Mouse (Mus musculus) lung, adult 18-20 months (tissue): ENCODE results near the gene Stk11.
A peak's percentile ranks its signal among the peaks of the same experiment; 100 is the strongest.

ENCODE experiments used
- DNase-seq, 2 experiments: peaks; one replicate each; pipeline ENCODE4 v3.0.0; 2022; ENCODE audit warnings: mixed read lengths in 2 of 2

Gene Stk11

GRCm38 (mm10) chr10:80115290-80115943 is at the start of gene Stk11:
Gene Stk11, plus strand, starts transcription at chr10:80115803.
- peak; percentile 100 for DNase-seq

DNA sequence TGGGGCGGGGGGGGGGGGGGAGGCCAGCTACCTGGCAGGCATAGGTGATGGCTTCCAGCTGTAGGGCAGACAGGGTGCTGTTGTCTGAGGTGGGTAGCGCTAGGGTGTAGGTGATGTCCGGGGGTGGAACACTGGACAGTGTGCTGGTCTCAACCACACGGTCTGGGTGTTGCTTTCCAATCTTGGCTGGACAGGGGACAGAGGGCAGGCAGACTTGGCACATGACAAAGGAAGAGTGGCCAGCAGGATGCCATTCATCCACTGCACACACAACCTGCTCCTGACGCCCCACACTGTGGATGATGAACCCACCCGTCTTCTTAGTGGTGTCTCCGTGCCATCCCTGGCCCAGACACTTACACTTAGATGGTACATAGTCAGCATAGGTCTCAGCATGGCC is 46.4 kb upstream of the Stk11 start:
- DNase-seq: no peak

GRCm38 (mm10) chr10:80069948-80070450 is 45.6 kb upstream of the Stk11 start:
- no peak for DNase-seq

- DNase-seq: peak; percentile 91 to 93
Measured at GRCm38 (mm10) chr10:80070837-80071515, 44.6 kb upstream of the Stk11 start.

DNA sequence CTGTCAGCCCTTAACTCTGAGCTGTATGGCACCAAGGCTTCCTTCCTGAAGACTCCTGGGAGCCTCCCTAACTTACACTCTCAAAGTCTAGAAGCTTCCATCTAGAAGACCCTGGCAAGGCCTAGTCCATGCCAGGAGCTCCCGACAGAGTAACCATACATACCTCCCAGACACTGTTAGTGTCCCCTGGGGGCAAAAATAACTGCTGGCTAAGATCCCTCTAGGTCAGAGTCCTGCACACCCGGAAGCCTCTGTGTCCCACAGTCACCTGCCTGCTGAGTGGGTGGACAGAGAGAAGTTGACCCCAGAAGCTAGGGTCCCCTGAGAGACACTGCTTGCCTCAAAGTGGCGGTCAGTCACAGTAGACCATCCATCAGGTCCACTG is 44.1 kb upstream of the Stk11 start:
- no peak for DNase-seq

GRCm38 (mm10) chr10:80072623-80073489 is 42.7 kb upstream of the Stk11 start:
- peak in 1 of 2 experiments; percentile 43 for DNase-seq

- peak; percentile 92 to 95 for DNase-seq
Measured at GRCm38 (mm10) chr10:80074813-80075601, 40.6 kb upstream of the Stk11 start.

DNA sequence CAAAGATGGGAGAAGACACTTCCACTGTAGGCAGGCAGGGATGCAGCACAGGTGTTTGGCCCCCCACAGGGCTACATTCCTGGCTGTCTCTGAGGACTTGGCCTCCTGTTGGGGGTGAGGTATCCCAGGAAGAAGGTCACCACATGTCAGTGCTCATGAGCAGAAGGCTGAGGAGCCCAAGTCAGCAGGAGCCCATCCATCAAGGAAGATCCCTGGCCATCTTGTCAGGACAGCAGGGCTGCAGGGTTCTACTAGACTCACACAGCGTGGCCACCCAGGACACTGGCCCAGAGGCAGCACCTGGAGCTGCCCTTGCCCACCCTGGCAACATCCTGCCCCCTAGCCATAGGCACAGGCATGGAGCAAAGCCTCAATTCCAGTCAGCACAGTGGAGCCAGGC is 39.7 kb upstream of the Stk11 start:
- no peak for DNase-seq

- no peak for DNase-seq
Measured at GRCm38 (mm10) chr10:80076386-80076785, 39.2 kb upstream of the Stk11 start.

DNA sequence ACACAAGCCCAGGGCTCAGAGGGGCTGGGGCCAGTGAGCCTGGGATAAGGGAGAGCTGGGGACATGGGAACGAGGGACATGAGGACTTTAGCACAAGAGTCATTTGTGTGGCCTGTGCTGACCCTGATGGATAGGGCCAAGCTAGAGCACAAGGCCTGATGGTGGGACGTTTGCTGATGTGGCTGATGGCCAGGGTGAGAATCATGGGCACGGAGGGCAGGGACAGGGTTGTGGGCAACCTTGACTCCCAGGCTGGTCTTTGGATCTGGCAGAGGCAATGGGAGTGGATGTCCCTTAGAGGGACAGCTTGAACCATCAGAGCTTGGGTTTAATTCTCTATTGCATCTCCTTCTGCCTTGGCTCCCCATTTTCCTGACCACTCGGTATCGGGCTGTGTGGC is 38.3 kb upstream of the Stk11 start:
- DNase-seq: no peak

DNA sequence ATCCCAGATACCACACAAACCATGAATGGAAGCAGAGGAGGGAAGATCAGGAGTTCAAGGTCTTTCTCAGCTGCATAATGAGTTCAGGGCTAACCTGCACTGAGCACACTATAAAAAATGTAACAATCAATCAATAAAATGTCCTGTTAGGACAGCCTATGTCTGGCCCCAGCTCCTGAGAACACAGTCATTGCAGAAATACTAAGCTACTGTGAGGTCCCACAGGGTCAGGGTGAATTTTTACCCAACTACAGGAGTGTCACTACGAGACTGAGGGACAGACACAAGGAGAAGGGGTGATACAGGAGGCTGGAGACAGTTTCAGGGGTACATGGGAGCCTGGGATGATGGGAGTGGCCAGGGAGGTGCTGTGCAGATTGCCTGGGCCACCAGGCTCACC is 37.2 kb upstream of the Stk11 start:
- DNase-seq: no peak

- DNase-seq: no peak
Measured at GRCm38 (mm10) chr10:80080396-80081070, 35.1 kb upstream of the Stk11 start.

- no peak for DNase-seq
Measured at GRCm38 (mm10) chr10:80081075-80081474, 34.5 kb upstream of the Stk11 start.

DNA sequence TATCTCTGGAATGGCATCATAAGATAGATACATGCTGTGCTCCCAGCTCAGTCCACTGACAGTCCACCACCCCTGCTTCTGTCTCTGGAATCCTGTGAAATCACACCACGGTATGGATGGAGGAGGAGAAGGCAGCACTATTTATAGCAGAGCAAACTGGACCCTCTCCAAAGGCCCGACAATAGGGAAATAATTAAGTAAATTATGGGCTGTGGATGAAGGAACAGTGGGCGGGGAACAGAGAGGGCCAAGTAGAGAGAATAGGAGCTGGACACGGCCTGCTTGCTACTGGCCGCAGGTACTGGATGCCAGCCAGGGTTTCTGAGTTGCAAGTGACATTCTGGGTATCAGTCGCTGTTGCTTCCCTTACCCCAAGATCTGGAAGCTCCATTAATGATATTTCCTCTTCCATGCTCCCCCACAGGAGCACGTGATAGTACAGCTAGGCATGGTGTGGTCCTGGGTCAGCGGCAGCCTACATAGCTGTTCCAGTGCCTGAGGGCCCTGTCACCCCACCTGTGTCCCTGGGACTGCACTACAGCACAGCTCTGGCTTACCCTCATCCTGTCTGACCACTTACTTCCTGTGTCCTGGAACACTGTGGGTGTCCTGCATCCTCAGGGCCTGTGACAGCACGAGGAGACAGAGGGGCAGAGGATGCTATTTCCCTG is 30.7 kb upstream of the Stk11 start:
- DNase-seq: peak; percentile 64 to 80

GRCm38 (mm10) chr10:80086847-80087246 is 28.8 kb upstream of the Stk11 start:
- DNase-seq: peak; percentile 64 to 69

- no peak for DNase-seq
Measured at GRCm38 (mm10) chr10:80087483-80087882, 28.1 kb upstream of the Stk11 start.

- DNase-seq: no peak
Measured at GRCm38 (mm10) chr10:80089146-80089545, 26.5 kb upstream of the Stk11 start.

- no peak for DNase-seq
Measured at GRCm38 (mm10) chr10:80091527-80091926, 24.1 kb upstream of the Stk11 start.

DNA sequence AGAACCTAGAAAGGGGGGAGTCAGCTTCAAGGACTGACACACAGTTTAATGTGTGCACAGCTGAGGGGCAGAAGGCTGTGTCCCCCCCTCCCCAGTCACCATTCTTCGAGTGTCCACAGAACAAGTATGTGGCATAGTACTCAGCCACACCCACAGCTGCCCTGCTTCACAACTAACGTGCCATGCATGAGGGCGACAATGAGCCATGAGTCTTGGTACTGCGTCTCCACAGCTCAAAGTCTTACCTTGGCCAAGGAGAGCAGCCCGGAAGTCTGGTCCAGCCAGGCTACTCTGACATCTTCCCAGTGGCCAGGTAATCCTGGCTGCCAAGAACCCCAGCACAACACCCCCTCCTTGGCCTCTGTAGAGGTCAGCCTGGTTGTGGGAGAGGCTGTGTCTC is 22.9 kb upstream of the Stk11 start:
- DNase-seq: peak; percentile 54 to 64

DNA sequence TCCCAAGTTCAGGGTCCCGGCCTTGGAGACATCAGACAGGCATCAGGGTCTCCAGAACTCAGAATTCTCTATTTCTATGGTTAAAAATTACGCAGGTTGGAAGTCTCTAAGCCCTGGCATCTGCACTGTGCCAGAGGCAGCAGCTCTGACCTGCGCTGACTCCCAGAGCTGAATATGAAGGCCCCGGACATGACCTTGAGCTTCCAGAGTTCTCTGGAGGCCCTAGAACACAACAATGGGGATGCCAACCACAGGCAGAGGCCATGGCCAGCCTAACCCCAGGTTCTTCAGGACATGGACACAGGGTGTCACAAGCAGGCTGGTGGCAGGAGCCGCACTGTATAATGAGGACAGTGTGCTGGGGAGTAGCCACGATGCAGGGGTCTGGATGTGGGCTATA is 21.5 kb upstream of the Stk11 start:
- no peak for DNase-seq

DNA sequence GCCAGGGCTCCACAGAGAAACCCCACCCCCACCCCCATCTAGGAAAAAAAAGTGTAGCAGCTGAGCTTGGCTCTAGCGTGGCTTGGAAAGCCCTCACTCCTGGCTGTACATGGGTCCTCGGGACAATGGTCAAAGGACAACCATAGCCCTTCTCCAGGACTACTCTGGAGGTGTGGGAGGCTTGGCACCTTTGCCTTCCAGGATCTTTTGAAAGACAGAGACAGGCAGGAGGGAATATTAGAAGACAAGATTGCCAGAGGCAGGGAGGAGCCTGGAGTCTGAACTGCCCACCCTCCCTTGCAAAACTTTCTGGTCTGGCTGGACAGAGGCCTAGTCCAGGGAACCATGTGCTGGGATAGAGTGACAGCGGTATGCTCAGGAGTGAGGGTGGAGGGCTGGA is 20.9 kb upstream of the Stk11 start:
- no peak for DNase-seq
